25 mouse cellular contexts compared by ENCODE assay signal in the genomic region with DNA sequence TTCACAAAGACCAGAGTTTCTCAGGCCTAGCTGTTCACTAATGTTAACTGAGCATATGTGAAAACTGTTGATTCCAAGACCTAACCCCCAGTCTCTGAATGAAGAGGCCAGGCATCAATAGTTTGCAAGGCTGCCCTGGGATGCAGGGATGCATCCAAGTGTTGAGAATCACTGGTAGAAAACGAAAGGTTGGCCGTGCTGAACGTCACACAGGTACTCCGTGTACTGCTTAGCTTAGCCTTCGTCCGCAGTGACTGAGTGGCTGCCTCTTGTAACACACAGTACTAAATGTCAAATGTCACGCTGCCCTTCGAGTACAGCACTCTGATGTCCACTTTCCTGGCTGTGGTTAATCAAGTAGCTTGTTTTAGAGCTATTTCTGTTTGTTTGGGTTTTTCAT.
"Had no signal": no experiment of that assay in that cellular context is flagged by ENCODE, and none has a peak within 500 bp of the region (broad histone marks: within the 10 kb centered on the region; RNA-seq: fewer than 3 reads in every experiment).

No protein-coding gene starts in this region.

- H3K27me3 ChIP-seq: heart, embryonic 13.5 days; heart, embryonic 15.5 days; hindbrain, embryonic 13.5 days; hindbrain, embryonic 15.5 days; kidney, embryonic 15.5 days; limb, embryonic 13.5 days; limb, embryonic 15.5 days; liver, embryonic 12.5 days had no signal

- H3K4me1 ChIP-seq: heart, embryonic 10.5 days; heart, embryonic 13.5 days; heart, embryonic 15.5 days; hindbrain, embryonic 13.5 days; hindbrain, embryonic 15.5 days; kidney, embryonic 15.5 days; limb, embryonic 13.5 days; limb, embryonic 15.5 days; liver, embryonic 12.5 days had no signal

- H3K9me3 ChIP-seq: heart, embryonic 10.5 days; heart, embryonic 13.5 days; heart, embryonic 15.5 days; hindbrain, embryonic 13.5 days; hindbrain, embryonic 15.5 days; kidney, embryonic 15.5 days; limb, embryonic 13.5 days; limb, embryonic 15.5 days; liver, embryonic 12.5 days had no signal

- H3K4me3 ChIP-seq: heart, embryonic 10.5 days; heart, embryonic 13.5 days; heart, embryonic 15.5 days; hindbrain, embryonic 13.5 days; hindbrain, embryonic 15.5 days; kidney, embryonic 15.5 days; limb, embryonic 13.5 days; limb, embryonic 15.5 days; liver, embryonic 12.5 days had no signal

- ATAC-seq: hindbrain, postnatal 0 days; intestine, embryonic 16.5 days; liver, embryonic 12.5 days had no signal

- H3K27ac ChIP-seq: heart, embryonic 10.5 days; heart, embryonic 13.5 days; heart, embryonic 15.5 days; hindbrain, embryonic 13.5 days; hindbrain, embryonic 15.5 days; hindbrain, postnatal 0 days; kidney, embryonic 15.5 days; kidney, postnatal 0 days; limb, embryonic 13.5 days; limb, embryonic 15.5 days; liver, embryonic 12.5 days had no signal

- H3K9ac ChIP-seq: heart, embryonic 13.5 days; heart, embryonic 15.5 days; hindbrain, embryonic 13.5 days; hindbrain, embryonic 15.5 days; kidney, embryonic 15.5 days; limb, embryonic 13.5 days; limb, embryonic 15.5 days; liver, embryonic 12.5 days had no signal

- H3K4me2 ChIP-seq: heart, embryonic 13.5 days; heart, embryonic 15.5 days; hindbrain, embryonic 13.5 days; hindbrain, embryonic 15.5 days; kidney, embryonic 15.5 days; limb, embryonic 13.5 days; limb, embryonic 15.5 days; liver, embryonic 12.5 days had no signal

- H3K36me3 ChIP-seq: heart, embryonic 10.5 days; heart, embryonic 13.5 days; heart, embryonic 15.5 days; hindbrain, embryonic 13.5 days; hindbrain, embryonic 15.5 days; kidney, embryonic 15.5 days; limb, embryonic 13.5 days; limb, embryonic 15.5 days; liver, embryonic 12.5 days had no signal

- DNase-seq: gastrocnemius, postnatal 14 days; gastrocnemius, postnatal 36 days; heart, adult 18-20 months; heart, postnatal 14 days; heart, postnatal 36 days; kidney, adult 11 months; kidney, adult 2 months; kidney, adult 9 months; kidney, postnatal 14 days; kidney, postnatal 36 days; layer of hippocampus, adult 9-11 months; layer of hippocampus, postnatal 36 days; left cerebral cortex, postnatal 4 days had no signal
